Mouse (Mus musculus): ENCODE data around the gene Wipf1. TPM values are rescaled to one million over a fixed set of nuclear protein-coding genes. Genes with fewer than 3 reads are reported as not detected.

Gene Wipf1
- polyA plus RNA-seq, 1 experiment: 56.6 TPM

DNA sequence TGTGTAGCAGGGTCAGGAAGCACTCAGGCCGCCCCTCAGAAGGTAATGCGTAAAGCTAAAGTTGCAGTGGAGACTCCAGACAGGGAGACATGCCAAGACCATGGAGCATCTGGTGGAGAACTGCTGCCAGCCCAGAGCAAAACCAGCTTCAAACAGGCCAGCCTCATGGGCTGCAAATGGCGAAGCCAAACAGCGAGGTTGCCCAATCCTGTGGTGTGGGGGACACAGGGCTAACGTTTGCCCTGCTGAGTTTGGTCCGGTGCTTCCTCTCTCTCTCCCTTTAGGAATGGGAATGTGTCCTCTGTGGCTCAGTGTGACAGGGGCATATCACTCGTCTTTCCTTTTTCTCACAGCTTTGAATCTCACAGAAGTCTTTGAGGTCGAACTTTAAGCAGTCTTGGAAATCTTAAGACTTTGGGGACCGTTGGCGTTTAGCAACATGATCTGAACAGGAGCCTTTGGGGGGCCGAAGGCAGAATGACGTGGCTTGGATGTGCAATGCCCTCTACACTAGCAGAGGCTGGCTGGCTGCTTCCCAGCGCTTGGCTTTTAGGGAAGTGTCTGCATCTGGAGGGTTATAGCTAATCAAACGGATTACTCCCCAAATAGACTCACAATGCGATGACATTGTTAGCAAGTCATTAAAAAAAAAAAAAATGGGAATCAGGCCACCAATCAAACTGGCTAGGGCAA lies 6.7 kb upstream of the Wipf1 start:
- TF ChIP-seq CTCF (IDR thresholded peaks at IDR 0.05; ENCODE audit: borderline replicate concordance, control insufficient read depth, extremely low read depth, insufficient read depth, low read length, poor library complexity) (no peak), POLR2A (IDR thresholded peaks at IDR 0.05; ENCODE audit: control insufficient read depth, extremely low read depth, insufficient read depth, low read length, poor library complexity) (no peak)
- no peaks in the 10 kb centered on the region for H3K36me3 ChIP-seq (ENCODE audit: control insufficient read depth, insufficient read depth, low read length)
- 90% methylated on average over 15 of the region's 15 CpGs for WGBS
- no peak for DNase-seq
- H3K27me3 ChIP-seq (ENCODE audit: control insufficient read depth, insufficient read depth, low read length): no peaks in the 10 kb centered on the region
- H3K27ac ChIP-seq (ENCODE audit: control insufficient read depth, insufficient read depth, low read length): no peak overlapping the region
- H3K4me1 ChIP-seq (replicated peaks; ENCODE audit: control insufficient read depth, insufficient read depth, low read length): peaks cover 12% of the 10 kb centered on the region
- H3K4me3 ChIP-seq (ENCODE audit: control insufficient read depth, insufficient read depth, low read length): no peak overlapping the region

DNA sequence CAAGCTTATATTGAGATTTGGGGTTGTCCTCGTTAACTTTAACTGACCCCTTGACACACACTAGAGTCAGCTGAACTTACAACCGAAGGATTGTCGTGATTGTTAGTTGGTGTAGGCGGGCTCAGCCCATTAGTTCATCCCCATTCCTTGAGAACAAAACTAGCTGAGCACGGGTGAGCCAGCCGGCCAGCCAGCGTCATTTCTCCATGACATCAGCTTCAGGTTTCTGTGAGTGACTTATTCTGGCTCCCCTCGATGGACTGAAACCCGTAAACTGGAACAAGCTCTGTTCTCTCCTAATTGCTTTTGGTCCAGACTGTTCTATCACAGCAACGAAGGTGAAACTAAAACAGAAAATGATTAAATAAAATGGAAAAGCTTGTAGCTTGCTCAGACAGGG lies 5.2 kb upstream of the Wipf1 start:
- Histone ChIP-seq H3K4me1 (replicated peaks; ENCODE audit: control insufficient read depth, insufficient read depth, low read length) (no peaks in the 10 kb centered on the region), H3K27me3 (ENCODE audit: control insufficient read depth, insufficient read depth, low read length) (peaks cover 3% of the 10 kb centered on the region; the same call in 1 of the 2 replicates), H3K27ac (ENCODE audit: control insufficient read depth, insufficient read depth, low read length) (no peak overlapping the region), H3K36me3 (ENCODE audit: control insufficient read depth, insufficient read depth, low read length) (no peaks in the 10 kb centered on the region), H3K4me3 (ENCODE audit: control insufficient read depth, insufficient read depth, low read length) (no peak overlapping the region)
- no peak for TF ChIP-seq POLR2A (IDR thresholded peaks at IDR 0.05; ENCODE audit: control insufficient read depth, extremely low read depth, insufficient read depth, low read length, poor library complexity)
- TF ChIP-seq CTCF (IDR thresholded peaks at IDR 0.05; ENCODE audit: borderline replicate concordance, control insufficient read depth, extremely low read depth, insufficient read depth, low read length, poor library complexity): no peak
- 94% methylated on average over 10 of the region's 10 CpGs for WGBS
- DNase-seq: no peak

DNA sequence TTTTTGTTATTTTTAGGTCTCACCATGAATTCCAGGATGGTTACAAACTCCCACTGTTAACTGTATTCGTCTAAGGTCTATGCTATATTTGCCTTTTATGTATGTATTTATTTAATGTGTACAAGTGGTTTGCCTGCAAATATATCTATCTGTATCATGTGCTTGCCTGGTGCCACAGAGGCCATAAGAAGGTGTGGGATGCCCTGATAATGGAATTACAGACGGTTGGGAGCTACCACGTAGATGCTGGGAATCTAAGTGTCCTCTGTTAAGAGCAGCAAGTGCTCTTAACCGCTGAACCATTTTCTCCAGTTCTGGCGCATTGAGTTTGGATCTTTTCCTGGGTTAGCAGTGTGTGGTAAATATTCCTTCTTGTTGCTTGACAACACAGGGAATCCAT lies 953 bp upstream of the Wipf1 start:
- Histone ChIP-seq H3K27ac (ENCODE audit: control insufficient read depth, insufficient read depth, low read length) (no peak overlapping the region), H3K36me3 (ENCODE audit: control insufficient read depth, insufficient read depth, low read length) (no peaks in the 10 kb centered on the region), H3K4me3 (ENCODE audit: control insufficient read depth, insufficient read depth, low read length) (no peak overlapping the region), H3K27me3 (ENCODE audit: control insufficient read depth, insufficient read depth, low read length) (peaks cover 13% of the 10 kb centered on the region; the same call in 1 of the 2 replicates), H3K4me1 (replicated peaks; ENCODE audit: control insufficient read depth, insufficient read depth, low read length) (peaks cover 8% of the 10 kb centered on the region; the same call in 1 of the 2 replicates)
- TF ChIP-seq POLR2A (IDR thresholded peaks at IDR 0.05; ENCODE audit: control insufficient read depth, extremely low read depth, insufficient read depth, low read length, poor library complexity) (no peak), CTCF (IDR thresholded peaks at IDR 0.05; ENCODE audit: borderline replicate concordance, control insufficient read depth, extremely low read depth, insufficient read depth, low read length, poor library complexity) (no peak)
- DNase-seq: no peak
- 98% methylated on average over 5 of the region's 5 CpGs for WGBS

DNA sequence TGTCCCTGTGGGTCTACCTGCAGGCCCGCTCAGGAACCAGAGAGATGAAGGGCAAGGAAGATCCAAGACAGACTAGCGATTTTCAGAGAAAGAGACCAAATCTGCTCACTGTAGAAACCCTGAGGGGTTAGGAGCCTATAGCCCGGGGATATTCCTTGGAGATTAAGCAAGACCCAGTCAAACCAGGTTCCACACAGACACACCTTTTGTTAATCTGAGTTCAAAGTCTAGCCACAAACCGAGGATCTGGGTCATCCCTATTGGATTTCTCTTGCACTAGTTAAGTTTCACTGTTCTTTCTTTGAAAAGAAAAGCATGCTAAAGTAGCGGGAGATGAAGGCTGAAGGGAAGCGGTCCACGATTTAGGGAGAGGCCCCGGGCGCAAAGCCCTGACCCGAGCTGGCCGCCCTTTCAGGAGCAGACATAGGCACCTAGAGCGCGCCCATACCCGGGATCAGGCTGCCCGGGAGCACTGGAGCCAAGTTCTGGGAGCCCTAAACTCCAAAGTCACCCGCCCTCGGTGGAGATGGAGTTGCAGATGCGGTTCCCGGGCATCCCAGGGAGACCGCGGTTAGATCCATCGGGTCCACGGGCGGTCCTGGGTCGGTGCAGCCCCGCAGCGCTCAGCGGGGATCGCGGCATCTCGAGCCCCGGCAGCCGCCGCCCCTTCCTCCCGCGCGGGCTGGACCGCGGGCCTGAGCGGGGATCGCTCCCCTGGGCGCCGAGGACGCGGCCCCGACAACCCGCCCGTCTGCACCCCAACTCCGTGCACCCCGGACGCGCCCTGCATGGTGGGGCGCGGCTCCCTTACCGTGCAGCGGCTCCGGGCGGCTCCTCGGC lies 798 bp downstream of the Wipf1 start:
- TF ChIP-seq POLR2A (IDR thresholded peaks at IDR 0.05; ENCODE audit: control insufficient read depth, extremely low read depth, insufficient read depth, low read length, poor library complexity) (no peak), CTCF (IDR thresholded peaks at IDR 0.05; ENCODE audit: borderline replicate concordance, control insufficient read depth, extremely low read depth, insufficient read depth, low read length, poor library complexity) (no peak)
- peak; percentile 21 for DNase-seq
- Histone ChIP-seq H3K36me3 (ENCODE audit: control insufficient read depth, insufficient read depth, low read length) (no peaks in the 10 kb centered on the region), H3K27me3 (ENCODE audit: control insufficient read depth, insufficient read depth, low read length) (peaks cover 13% of the 10 kb centered on the region; the same call in 1 of the 2 replicates), H3K4me1 (replicated peaks; ENCODE audit: control insufficient read depth, insufficient read depth, low read length) (peaks cover 8% of the 10 kb centered on the region; the same call in 1 of the 2 replicates), H3K27ac (ENCODE audit: control insufficient read depth, insufficient read depth, low read length) (no peak overlapping the region), H3K4me3 (ENCODE audit: control insufficient read depth, insufficient read depth, low read length) (peak overlapping the region; percentile 35)
- WGBS: 13% methylated on average over 57 of the region's 59 CpGs

DNA sequence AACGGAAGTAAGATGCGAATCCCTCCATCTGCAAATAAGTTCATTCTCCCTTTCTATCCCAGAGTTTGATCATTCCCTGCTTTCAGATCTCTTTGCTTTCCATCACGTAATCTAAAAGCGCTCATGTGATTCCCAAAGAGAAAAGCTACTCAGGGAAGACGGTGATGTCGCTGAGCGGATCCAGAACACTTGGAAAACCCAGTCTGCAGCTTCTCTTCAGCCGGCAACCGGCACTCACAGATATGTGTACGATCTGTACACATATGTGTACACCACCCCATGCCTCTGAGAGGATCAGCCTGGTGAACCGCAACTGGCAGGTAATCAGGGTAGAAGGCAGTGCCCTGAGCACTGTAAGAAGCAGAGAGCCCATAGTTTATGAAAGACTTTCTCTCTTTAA lies 1.6 kb downstream of the Wipf1 start:
- Histone ChIP-seq H3K27ac (ENCODE audit: control insufficient read depth, insufficient read depth, low read length) (no peak overlapping the region), H3K36me3 (ENCODE audit: control insufficient read depth, insufficient read depth, low read length) (no peaks in the 10 kb centered on the region), H3K4me1 (replicated peaks; ENCODE audit: control insufficient read depth, insufficient read depth, low read length) (peaks cover 8% of the 10 kb centered on the region; the same call in 1 of the 2 replicates), H3K4me3 (ENCODE audit: control insufficient read depth, insufficient read depth, low read length) (no peak overlapping the region), H3K27me3 (ENCODE audit: control insufficient read depth, insufficient read depth, low read length) (peaks cover 13% of the 10 kb centered on the region; the same call in 1 of the 2 replicates)
- TF ChIP-seq POLR2A (IDR thresholded peaks at IDR 0.05; ENCODE audit: control insufficient read depth, extremely low read depth, insufficient read depth, low read length, poor library complexity) (no peak), CTCF (IDR thresholded peaks at IDR 0.05; ENCODE audit: borderline replicate concordance, control insufficient read depth, extremely low read depth, insufficient read depth, low read length, poor library complexity) (no peak)
- DNase-seq: no peak
- WGBS: 97% methylated on average over 11 of the region's 11 CpGs

DNA sequence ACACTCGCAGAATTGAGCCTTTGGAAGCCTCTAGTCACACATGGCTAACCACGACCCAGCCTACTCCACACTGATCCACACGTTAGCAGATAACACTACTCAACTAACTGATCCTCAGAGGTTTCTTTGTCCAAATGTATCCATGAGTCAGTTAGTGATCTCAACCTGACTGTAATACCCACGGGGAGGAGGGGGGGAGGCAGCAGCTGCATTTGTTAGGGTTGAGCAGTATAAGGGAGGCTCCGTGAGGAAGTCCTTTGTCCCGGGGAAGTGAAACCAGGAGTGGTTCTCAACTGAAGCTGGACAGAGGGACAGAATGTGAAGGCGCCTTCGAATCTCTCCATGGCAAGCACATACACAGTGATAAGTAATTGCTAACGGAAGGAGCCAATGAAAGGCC lies 2.8 kb downstream of the Wipf1 start:
- Histone ChIP-seq H3K4me3 (ENCODE audit: control insufficient read depth, insufficient read depth, low read length) (no peak overlapping the region), H3K27ac (ENCODE audit: control insufficient read depth, insufficient read depth, low read length) (no peak overlapping the region), H3K4me1 (replicated peaks; ENCODE audit: control insufficient read depth, insufficient read depth, low read length) (peaks cover 8% of the 10 kb centered on the region; the same call in 1 of the 2 replicates)

More for the DNA sequence above, 2.8 kb downstream of the Wipf1 start:
- WGBS: 68% methylated on average over 9 of the region's 9 CpGs
- DNase-seq: no peak
- H3K27me3 ChIP-seq (ENCODE audit: control insufficient read depth, insufficient read depth, low read length): peaks cover 13% of the 10 kb centered on the region; the same call in 1 of the 2 replicates
- TF ChIP-seq CTCF (IDR thresholded peaks at IDR 0.05; ENCODE audit: borderline replicate concordance, control insufficient read depth, extremely low read depth, insufficient read depth, low read length, poor library complexity) (no peak), POLR2A (IDR thresholded peaks at IDR 0.05; ENCODE audit: control insufficient read depth, extremely low read depth, insufficient read depth, low read length, poor library complexity) (no peak)
- no peaks in the 10 kb centered on the region for H3K36me3 ChIP-seq (ENCODE audit: control insufficient read depth, insufficient read depth, low read length)
